Mouse (Mus musculus): ENCODE results near the gene Scarb2.

DNA sequence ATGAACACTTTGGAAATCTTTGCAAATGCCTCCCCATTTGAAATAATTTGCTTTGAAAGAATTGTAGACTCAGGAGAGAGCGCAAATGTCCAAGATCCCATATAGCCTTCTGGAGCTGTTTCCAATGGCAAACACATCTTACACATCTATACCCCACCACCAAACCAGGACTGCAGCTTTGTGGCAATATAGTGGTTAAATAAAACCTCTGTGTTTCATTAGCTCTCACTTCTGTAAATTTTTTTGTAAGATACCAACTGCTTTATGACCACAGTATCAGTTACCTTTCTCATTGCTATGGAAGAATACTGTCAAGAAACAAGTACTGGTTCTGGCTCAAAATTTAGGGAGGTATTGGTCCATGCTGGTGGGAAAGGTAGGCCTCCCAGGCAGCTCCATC is 49.3 kb upstream of the Scarb2 start:
- no peak for TF ChIP-seq CTCF (IDR thresholded peaks at IDR 0.05; ENCODE audit: insufficient read depth, low read depth, low read length)
- TF ChIP-seq POLR2A (IDR thresholded peaks at IDR 0.05; ENCODE audit: insufficient read depth, low read depth, low read length): no peak

All from olfactory bulb, adult 2 months (tissue).